Mouse (Mus musculus): ENCODE results near the gene Asap3.

Gene Asap3

DNA sequence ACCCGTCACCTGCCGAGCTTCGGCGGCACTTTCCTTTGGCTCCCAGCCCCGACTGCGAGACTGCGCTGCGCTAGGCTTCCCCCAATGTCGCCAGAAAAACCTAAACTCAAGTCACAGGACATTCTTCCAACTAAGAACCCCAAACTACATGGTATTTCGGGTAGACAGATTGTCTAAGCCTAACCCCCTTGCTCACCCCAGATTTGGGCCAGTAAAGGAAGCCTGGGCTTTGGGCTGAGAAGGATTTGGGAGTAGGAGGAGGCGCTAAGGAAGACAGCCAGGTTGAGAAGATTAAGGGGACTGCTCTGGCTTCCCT lies 43.1 kb downstream of the Asap3 start:
- DNase-seq (ENCODE audit: low spot score in 2 of 2): no peak

GRCm38 (mm10) chr4:136249780-136250179 lies 43.6 kb downstream of the Asap3 start:
- DNase-seq (ENCODE audit: low spot score in 2 of 2): no peak

DNA sequence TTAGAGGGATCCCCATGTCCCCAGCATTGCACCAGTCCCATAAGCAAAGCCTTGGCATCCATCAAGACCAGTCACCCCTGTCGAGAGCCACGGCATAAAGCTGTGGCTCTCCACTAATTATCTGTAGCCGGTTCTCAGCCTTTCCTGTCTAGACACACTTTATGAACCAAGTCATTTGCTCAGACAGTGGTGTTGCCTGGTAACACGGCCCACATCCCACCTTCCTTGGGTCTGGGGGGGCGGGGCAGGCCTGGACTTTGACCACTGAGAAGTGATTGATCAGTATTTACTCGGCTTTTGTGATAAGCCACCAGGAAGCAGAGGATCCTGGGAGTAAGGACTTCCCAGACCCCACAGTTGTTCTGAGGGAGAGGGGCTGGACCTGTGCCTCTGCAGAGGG lies 49.8 kb downstream of the Asap3 start:
- DNase-seq (ENCODE audit: low spot score in 2 of 2): no peak

DNA sequence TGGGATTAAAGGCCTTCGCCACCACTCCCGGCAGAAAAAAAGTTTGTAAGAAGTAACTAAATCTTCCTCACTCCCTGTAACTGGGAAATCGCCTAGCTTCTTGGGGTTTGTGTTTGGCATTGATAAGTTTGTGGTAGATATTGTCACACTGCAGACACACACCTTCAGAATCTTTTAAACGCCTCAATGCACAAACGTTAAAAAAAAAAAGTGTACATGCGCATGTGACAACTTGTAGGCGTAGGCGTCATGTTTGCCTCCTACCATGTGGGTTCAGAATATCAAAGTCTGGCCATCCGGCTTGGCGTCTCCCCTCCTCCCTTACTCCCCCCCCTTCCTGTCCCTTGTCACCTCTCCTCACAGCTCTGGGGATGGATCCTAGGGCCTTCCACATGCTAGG lies 50.5 kb downstream of the Asap3 start:
- no peak for DNase-seq (ENCODE audit: low spot score in 2 of 2)

GRCm38 (mm10) chr4:136259916-136260315 lies 53.8 kb downstream of the Asap3 start:
- DNase-seq (ENCODE audit: low spot score in 2 of 2): no peak

GRCm38 (mm10) chr4:136260491-136261180 lies 54.5 kb downstream of the Asap3 start:
- peak; percentile 44 to 86 for DNase-seq (ENCODE audit: low spot score in 2 of 2)

- DNase-seq (ENCODE audit: low spot score in 2 of 2): no peak
Measured at GRCm38 (mm10) chr4:136261912-136262311, 55.7 kb downstream of the Asap3 start.

GRCm38 (mm10) chr4:136263555-136263954 lies 57.4 kb downstream of the Asap3 start:
- DNase-seq (ENCODE audit: low spot score in 2 of 2): no peak

DNA sequence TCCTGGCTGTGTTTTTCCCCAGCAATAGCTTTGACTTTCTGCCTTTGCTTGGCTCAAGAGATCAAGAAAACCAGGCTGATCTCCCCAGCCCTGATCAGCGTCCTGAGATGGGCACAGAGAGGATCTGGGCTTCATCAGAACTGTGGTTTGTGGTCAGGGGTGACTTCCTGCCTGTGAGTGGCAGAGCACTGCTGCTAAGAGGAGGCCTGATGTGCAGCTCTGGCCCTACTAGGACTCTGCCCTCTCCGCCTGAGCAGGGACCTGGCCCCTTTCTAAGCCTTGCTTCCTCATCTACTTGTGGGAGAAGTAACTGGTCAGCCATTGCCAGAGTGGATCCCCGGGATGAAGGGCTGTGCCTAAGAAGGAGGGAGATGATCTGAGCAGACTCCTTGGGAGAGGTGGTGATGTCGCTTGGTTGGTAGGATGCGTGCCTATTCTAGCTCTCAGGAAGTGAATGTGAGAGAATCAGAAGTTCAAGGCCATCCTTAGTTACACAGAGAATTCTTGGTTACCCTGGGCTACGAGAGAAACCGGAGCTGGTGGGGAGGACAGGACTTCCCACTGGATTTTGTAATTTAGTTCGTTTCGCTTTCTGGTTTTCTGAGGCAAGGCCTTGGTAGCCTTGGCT lies 60.7 kb downstream of the Asap3 start:
- DNase-seq (ENCODE audit: low spot score in 2 of 2): peak; percentile 28 to 40

DNA sequence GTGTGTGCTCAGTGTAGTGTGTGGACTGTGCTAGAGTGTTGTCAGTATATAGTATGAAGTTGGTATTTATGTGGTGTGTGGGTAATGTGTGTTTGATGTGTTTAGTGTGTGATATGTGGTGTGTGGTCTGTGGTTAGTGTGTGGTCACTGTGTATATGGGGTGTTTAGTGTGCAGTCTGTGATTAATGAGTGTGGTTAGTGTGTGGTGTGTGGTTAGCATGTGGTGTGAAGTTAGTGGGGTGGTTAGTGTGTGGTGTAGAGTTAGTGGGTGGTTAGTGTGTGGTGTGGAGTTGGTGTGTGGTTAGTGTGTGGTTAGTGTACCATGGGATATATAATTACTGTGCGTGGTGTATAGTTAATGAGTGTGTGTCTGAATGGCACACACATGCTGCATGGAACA lies 62.7 kb downstream of the Asap3 start:
- DNase-seq (ENCODE audit: low spot score in 2 of 2): no peak

DNA sequence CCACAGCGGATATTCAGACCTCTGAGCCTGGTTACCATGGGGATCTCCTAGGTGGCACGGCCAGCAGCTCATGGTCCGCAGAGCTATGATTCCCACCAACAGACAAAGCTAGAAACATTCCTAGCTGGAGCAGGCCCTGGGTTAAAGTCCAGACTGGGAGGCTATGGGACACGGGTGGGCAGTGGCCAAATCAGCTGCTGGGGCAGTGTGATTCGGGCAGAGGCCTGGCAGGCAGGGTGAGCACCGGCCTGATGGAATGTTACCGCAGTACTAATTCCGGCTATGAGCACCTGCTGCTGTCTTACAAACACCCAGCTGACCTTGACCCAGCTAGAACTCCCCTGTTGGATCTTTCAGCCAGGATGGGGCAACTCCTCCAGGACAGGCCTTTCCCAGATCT lies 64.5 kb downstream of the Asap3 start:
- no peak for DNase-seq (ENCODE audit: low spot score in 2 of 2)

- no peak for DNase-seq (ENCODE audit: low spot score in 2 of 2)
Measured at GRCm38 (mm10) chr4:136281097-136281496, 74.9 kb downstream of the Asap3 start.

DNA sequence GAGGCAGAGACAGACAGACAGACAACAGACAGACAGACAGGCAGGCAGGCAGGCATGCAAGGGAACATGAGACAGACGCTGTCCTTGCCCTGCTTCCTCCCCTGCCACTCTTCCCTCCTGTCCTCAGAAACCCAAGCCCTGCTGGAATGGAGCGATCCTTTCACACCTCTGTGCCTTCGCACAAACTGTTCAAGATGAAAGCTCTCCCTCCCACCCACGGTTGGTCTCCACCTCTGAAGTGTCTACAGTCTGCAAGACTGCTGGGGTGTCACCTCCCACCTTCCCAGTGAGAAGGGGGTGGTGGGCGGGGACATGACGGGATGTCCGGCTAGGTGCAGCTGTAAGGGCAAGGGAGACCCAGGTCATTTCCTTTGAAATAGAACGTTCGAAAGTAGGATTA lies 75.4 kb downstream of the Asap3 start:
- DNase-seq (ENCODE audit: low spot score in 2 of 2): no peak

- no peak for DNase-seq (ENCODE audit: low spot score in 2 of 2)
Measured at GRCm38 (mm10) chr4:136282621-136283480, 76.7 kb downstream of the Asap3 start.

- DNase-seq (ENCODE audit: low spot score in 2 of 2): no peak
Measured at GRCm38 (mm10) chr4:136283783-136284182, 77.6 kb downstream of the Asap3 start.

- no peak for DNase-seq (ENCODE audit: low spot score in 2 of 2)
Measured at GRCm38 (mm10) chr4:136284455-136284854, 78.3 kb downstream of the Asap3 start, which contains the start of gene Zfp46. Gene Zfp46 (plus strand): TSS chr4:136284683.

GRCm38 (mm10) chr4:136284891-136285290 lies 78.7 kb downstream of the Asap3 start:
- DNase-seq (ENCODE audit: low spot score in 2 of 2): no peak

DNA sequence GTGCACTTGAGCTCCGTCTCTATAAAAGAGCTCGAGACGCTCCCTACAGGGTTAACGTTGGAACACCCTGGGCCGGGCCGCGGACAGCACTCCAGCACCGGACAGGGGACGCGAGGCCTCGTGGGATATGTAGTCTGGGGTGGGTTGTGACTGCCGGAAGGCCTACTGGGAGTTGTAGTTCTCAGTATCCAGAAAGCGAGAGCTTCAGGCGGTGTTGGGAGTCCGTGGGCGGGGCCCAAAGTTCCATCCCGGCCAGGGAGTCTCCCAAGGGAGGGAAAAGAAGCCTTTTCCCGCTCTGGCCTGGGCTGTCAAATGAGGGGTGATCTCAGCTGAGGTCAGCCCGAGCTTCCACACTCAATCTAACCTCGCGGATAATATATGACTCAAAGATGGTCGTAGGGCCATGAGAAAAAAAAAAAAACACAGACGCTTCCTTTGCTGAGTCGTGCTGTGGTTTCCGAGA lies 79.2 kb downstream of the Asap3 start:
- peak; percentile 84 to 87 for DNase-seq (ENCODE audit: low spot score in 2 of 2)

GRCm38 (mm10) chr4:136285811-136286371 lies 79.7 kb downstream of the Asap3 start:
- DNase-seq (ENCODE audit: low spot score in 2 of 2): peak; percentile 95

GRCm38 (mm10) chr4:136289918-136290780 lies 84.0 kb downstream of the Asap3 start:
- no peak for DNase-seq (ENCODE audit: low spot score in 2 of 2)

All from thymus, postnatal 10 days (tissue).